Mouse (Mus musculus): ENCODE data around the gene Usp50.

DNA sequence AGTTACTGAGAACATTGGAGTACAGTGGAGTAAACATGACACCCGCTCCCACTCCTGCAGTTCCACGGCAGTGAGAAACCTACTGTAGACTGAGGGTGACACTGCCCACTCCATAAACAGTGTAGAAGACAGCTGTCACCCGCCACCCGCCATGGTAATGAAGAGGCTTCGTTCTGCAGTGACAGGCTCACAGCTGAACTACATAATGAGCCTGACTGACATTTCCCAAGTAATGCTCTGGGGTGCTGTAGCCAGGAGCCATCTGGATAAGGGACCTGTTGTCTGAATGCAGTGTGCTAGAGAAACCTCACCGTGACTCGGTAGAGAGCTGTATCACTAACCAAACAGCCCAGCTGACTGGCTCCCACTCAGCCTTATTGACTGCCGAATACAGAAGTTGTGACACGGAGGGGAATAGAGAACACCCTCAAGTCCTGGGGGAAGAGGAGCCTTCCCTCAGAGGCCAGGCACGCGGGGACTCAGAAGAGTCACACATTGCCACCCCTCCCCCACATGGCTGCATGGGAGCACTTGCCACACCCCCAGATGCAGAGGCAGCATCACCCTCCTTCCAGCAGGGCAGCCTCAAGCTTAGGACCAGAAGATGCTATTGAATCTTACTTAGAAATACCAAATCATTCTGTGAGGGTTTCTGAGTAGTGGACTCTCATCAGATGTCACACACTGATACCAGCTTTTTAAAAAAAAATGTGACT, 17.2 kb downstream of the Usp50 start:
- TF ChIP-seq POLR2A (IDR thresholded peaks at IDR 0.05; ENCODE audit: control insufficient read depth, extremely low read depth, insufficient read depth, low read length, poor library complexity) (no peak), CTCF (IDR thresholded peaks at IDR 0.05; ENCODE audit: borderline replicate concordance, control insufficient read depth, extremely low read depth, insufficient read depth, low read length, poor library complexity) (no peak)

All from thymus, adult 2 months (tissue).